Mouse (Mus musculus) embryo, embryonic 11 days (tissue): ENCODE data around the gene Pard3b.

Experiments
- DNase-seq: peaks from one replicate; pipeline ENCODE4 v3.0.0-alpha.2; 2015

Gene Pard3b

DNA sequence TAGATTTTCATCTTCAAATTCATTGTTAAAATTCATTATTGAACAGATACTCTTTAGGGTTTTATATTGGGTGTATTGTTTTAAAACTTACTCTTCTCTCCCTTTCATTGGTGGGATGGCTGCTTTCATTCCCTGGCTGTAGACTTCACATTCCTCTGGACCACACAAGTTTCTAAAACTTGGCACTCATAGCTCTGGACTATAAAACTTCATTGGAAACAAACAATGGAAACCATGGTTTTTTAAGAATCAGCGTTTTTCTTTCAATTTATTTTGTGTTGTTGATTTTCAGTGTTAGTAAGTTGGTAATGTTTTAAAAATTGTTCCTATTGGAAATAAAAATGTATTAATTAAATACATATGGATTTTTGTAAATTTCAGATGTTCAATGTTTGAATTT is 118.1 kb downstream of the Pard3b start:
- no peak for DNase-seq

DNA sequence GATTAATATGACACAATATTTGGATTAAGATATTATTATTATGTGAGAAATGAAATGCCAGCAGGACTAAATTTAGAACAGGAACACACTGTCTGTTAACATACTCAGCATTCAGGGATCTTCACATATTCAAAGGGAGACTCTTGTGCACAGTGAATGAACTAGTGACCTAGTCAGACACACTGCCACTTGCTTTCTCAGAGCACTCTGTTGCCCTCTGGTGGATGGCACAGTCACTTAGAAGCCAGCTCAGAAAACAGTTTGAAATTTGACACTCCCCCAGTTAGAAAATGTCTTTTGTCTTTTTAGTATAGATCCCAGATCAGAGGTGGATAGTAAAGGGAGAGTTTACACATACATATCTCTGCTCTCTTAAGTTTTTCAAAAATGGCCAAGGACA is 132.6 kb downstream of the Pard3b start:
- DNase-seq, result peak; percentile 88

DNA sequence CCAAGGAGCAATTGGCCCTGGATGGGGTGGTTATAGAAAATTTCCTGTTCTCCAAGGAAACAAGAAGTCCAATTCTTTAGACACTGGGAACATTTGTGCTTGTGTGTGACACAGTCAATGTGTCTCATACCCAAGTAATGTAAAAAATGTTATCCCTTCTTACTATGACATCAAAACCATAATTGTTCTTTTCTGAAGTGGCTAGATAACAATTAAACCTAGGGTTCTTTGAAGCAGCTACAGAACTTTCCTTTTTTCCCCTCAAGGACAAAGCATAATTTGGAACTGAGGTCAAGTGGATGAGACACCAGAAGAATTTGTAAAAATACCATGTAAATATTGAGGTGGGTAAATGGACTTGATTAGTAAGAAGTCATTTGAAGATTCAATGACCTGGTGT is 140.1 kb downstream of the Pard3b start:
- no peak for DNase-seq

DNA sequence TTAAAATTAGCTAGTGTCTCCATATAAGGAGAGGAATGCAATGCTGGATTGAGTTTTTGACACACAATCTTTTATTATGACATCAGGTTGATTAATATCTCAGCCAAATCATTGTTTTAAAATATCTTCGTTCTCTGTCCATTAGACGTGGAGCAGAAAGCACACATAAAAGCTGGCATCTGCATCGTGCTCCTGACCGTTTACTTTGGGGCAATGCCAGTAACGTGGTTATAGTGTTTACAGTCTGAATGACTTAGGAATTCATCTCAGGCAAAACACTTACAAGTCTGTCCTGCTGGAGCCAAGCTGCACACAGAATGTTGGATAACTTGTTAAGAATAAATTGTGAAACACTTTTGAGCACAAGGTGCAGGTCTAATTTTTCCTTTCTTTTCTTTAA is 141.3 kb downstream of the Pard3b start:
- DNase-seq, result no peak

DNA sequence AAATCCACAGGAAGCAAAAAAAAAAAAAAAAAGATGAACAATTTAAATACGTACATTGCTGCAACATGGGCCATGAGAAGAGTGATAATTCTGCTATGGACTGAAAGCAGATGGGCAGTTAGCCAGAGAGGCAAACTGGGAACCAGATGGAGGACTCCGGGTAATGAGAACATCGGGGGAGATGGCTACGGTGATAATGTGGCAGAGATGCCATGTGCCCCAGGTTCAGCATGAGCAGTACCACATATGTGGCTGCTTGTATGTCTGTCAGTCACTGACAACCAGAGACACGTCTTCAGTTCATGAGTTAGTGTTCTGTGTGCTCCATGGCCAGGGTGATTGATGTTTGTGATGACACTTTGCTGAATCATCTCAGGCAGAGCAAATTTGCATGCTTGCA is 157.7 kb downstream of the Pard3b start:
- DNase-seq, result no peak

DNA sequence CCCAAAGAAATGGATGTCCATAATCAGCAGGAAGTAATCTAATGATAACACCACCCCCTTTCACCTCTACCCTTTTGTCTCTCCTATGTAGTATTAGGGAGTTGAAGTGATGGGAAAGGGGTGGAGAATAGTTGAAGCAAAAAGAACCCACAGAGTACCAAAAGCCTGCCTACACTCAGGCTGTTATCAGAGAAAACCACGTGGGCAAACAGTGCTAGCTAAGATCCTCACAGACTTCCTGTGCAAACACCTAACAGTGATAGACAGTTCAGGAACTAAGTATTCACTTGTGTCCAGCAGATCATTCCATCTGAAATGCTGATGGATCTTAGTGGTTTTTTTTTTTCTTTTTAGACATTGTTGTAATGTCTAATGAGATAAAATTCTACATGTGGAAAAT is 181.6 kb downstream of the Pard3b start:
- DNase-seq, result no peak

DNA sequence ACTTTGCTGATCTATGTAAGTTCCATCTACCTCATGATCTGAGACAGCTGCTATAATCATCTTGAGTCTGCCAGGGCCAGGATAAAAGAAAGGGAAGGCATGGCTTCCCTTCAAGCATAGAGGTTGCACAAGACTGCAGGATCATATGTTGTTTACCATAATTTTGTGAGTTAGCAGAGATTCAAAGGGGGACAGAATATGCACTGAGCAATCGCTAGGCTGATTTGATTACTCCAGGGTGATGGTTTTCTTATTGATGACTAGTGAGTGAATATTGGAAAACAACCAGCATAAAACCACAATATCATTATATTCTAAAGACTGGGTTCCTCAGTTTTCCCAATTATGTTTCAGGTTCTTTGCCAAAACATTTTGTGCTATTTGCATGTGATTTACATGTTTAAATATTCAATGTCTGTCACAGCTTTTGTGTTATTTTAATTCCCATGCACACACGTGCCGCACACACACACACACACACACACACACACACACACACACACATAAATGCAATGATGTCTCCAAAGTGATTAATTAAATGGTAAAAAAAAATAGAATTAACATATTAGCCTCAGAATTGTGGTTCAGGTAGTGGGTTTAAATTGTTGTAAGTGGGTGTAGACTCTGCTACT is 187.1 kb downstream of the Pard3b start:
- DNase-seq, result no peak

DNA sequence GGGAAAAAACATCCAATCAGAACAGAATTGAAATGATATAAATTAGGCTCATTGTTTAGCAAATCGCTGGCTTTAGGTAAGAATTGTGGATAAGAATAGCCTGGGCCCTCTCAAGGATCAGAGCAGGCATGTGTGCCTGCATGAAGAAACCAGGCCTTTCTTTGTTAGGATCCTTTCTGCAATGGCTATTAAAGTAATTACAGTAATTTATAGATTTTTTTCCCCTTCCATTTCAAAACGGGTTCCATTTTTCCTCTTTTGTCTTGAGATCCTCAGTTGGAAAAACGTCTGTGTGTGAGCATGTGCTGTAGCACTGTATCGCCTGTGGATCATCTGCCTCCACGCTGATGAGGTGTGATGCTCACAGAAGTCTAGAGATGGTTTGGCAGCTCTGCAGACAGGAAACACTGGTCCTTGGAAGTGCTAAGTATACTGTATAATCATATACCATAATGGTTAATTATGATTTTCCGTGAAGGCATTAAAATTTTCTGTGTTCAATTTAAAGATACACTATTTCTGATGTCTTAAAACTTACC is 198.5 kb downstream of the Pard3b start:
- DNase-seq, result no peak

DNA sequence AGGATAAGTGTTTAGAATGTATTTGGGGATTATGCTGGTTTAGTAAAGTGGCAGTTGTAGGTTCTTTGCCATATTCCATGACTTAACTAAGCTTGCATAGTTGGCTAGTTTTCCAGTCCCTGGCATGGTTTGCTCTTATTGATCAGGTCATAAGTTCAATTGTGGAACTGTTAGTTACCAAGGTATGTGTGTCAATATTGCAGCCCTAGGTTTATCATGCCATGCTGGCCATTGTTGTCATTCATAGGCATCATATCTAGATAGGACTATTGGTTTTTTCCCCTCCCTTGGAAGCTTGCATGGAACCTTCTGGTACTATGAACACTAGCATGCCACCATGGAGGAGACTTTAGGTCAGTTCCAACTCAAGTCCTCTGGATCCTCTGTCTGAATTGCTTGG is 208.0 kb downstream of the Pard3b start:
- DNase-seq, result no peak

DNA sequence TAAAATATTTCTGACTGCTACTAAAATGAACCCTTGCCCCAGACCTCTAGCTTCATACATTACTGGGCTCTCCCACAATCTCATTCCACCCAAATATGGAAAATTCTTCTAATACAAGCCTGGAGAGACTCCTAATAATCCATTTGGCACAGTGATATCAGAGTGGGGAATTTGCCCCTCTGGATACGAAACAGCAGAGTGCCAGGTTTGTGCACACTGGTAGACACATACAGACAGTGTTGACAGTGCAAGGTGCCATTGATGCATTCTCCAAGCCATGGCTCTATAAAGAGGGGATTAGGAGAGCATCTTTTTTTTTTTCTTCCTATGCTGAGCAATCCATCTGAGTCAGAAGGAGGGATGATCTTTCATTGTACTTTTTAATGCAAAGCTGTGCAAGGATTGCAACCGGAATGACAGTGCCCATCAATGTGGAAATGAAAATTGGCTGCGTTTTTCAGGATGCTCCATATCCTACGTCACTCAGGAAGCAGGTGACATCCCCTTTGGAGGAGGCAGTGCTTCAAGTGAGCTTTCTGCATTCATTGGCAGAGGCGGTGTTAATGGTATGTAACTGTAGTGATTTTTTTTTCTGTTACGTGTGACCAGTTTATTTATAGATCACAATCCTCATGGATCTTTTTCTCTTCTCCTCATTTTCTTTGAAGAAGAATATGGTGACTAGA is 210.5 kb downstream of the Pard3b start:
- DNase-seq, result no peak

DNA sequence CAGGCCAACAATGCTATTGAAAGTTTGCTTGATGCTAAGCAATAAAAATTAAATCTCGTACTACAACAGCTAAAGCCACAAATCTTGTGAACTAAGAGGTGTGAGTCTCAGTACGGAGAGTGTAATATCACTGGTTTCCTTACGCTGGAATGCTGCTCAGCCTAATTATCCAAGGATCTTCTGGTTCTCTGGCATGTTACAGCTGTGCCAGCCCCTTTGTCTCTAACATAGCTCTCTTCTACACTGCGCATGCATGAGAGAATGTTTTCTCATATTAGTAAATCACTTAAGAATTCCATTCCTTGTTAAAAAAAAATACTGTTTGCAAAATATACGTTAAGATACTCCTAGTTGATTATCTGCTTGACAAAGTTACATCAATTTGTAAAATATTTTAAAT is 211.8 kb downstream of the Pard3b start:
- no peak for DNase-seq

DNA sequence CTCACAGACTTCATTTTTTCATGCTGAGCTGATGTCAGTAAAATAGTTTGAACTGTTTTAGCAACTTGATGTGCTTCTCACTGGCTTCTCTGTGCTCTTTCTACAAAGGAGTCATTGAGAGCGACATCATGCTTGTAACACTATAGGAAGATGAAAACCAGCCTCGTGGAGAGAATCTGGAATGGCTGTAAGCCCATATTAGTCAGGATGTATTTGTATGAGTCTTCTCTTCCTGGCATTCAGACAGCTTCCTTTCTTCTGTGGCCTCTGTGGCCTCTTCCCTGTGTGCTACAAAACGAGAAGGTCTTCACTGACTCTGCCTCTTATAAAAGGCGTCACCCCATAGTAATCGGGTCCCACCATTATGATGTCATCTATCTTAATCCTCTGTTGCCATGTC is 212.6 kb downstream of the Pard3b start:
- no peak for DNase-seq

DNA sequence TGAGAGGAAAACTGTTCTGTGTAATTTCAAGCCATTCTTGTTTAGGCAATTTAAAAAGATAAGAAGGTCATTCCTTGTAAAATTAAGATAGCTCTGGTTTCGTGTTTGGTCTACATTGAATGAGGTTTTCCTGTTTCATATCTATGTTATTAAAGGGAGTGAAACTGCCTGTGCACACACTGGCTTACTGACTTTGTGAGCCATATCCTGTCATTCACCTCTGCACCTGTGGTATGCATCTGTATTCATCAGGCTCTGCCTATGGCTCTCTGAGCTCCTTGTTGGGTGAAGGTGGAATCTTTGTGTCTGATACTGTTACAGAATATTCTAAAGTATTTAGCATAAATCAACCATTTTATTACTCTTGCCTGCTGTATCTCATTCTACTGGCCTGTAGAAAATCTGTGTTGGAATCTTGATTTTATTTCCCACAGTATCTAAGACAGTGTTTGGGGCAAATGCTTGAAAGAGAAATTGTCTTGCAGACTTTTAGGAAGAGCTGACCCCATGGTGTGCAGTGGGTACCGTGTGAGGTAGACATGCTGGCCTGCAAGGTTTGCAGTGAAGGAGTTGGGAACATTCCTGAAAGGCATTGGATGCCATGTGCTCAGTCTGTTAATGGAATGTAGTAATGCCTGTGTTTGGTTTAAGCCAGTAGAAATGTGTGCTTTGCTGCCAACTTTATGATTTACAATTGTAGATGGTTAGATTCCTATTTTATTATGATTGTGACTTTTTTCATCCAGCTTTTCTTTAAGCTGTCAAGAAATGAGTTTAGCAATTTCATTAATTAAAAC is 228.9 kb downstream of the Pard3b start:
- no peak for DNase-seq

DNA sequence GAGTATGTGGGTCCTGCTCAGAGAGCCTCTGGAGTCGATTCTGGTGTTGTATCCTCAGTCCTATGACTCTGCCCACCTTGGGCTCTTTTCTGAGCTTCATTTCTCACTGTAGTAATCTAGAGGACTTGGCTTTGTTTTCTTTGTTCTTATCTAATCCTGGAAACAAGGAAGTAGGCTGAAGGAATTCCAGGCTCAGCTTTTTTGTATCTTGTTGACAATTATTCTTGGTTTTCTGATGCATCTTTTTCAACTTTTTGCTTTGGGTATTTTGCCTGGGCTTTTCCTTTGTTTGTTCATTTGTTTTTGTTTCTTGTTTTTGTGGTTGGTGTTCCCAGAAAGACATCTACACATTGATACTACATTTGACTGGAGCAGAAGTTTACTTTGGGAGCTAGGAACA is 236.3 kb downstream of the Pard3b start:
- DNase-seq, result no peak

DNA sequence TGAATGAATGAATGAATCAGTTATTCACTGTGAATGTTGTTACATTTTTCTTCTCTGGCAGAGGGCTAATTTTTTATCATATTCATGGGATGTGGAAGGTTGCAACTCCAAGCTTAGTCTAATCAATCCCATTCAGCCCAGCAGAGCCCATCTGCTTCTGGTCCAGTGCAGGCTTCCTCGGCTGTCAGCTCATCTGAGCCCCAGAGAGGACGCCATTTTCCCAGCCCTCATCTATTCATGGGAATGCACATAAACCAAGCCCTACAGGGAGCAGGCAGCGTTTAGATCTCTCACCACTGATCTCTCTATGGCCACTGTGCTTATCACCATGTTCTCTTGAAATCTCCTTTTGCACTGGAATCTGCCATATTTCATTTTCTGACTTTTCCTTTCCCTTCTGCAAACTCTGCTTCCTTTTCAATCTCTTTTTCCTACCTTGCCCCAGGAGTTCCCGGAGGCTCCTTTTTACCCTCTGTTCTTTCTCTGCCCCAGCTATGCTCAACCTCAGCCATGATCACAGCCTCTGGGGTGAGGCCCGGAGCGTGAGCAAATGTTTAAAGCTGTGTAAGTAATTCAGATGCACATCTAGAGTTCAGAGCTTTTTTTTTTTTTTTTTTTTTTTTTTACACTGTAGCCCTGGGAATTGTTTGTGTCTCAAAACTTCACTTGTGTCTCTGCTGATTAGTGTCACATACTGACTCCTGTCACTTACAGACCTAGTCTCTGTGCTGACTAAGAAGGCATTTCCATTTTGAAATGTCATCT is 241.3 kb downstream of the Pard3b start:
- DNase-seq, result peak; percentile 17

DNA sequence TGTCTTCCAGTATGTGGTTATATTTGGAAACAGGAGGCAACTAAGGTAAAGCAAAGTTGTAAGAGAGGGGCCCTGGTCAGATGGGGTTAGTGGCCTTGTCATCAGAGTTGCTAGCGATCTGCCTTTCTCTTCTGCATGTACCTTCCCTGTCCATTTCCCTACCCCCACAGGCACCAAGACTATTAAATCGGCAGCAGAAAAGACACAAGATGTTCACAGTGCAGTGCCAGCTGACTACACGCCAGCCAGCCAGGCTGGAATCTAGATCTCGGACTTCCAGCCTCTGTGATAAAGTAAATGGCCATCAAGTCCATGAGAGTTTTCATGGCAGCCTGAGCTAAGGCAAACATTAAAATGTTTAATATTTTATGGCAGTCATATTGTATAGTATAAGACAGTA is 257.4 kb downstream of the Pard3b start:
- no peak for DNase-seq

DNA sequence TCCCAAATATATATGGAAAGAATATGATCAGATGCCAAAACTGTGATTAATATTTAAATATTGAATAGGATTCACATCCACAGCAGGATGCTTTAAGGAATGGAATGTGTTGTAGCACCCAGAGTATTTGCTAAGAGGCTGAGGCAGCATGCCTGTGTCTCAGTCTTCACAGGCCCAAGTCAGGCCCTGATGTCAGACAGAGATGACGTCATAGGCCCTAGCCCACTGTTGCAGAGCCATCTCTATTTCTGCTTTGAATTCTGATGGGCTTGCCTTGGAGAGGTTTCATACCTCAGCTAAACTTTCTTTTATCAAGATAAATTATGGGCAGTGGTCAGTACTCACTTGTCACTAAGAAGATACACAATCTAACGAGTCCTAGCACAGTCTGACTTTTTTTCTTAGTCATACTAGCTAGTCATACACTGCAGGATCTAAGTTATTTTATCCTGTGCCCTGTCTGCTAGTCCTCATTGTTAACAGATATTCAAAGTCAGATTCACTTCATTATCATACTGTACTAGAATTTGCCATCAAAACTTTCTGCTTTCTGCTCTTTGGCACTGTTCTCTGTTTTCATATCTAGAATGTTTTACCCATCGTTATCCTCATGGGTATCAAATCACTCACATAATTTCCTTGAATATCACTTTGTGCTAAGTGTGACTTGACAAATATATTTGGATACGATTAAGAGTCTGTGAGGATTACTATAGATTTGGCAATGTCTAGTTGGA is 264.8 kb downstream of the Pard3b start:
- DNase-seq, result no peak

DNA sequence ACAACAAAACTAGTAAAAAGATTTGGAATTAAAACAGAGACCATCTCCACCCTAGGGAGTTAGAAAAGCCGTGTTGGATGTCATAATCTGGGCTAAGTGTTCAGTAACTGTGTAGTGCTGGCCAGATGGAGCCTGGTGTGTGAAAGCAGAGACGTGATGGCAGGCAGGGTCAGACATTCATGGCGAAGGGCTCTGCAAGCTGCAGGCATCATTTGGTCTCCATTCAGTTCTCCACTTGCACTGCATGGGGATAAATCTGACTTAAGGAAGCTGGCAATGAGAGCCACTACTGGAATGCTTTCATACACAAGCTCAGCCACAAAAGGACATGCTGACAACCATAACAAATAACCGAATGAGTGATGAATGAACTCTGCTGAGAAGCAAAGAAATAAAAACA is 265.4 kb downstream of the Pard3b start:
- peak; percentile 12 for DNase-seq

DNA sequence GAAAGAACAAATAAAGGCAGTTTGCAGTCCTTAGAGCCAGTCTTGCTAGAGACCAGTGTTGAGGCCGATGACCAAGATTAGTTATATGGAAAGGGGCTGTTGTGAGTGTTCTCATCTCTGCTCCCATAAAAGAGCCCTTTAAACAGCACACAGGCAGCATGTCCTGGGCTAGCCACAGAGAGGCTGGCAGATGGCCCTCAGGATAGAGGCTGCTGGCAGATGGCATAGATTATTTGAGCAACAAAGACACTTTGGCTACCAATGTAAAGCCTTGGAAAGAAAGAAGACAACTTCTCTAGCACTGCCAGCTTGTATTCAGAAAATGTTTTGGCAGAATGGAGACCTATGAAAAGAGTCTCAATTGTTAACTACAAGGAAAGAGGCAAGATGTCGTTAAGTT is 274.3 kb downstream of the Pard3b start:
- DNase-seq, result no peak

DNA sequence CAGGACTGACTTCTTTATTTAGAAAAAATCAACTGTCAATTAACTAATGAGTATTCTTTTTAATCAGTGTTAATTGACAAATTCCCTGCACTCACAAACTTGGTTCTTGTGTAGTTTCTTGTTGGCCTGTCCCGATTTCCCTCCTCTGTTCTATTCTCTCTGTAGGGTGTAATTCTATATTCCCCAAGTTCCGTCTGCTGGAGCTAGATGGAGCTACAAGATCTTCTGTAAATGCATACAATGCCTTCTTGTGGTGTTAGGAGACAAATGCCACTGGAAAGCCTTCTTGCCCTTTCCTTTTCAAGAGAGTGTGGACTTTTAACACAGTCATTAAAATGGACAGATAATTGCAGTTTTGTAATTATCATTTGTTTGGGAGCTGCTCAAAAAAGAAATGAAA is 286.3 kb downstream of the Pard3b start:
- peak; percentile 76 for DNase-seq

DNA sequence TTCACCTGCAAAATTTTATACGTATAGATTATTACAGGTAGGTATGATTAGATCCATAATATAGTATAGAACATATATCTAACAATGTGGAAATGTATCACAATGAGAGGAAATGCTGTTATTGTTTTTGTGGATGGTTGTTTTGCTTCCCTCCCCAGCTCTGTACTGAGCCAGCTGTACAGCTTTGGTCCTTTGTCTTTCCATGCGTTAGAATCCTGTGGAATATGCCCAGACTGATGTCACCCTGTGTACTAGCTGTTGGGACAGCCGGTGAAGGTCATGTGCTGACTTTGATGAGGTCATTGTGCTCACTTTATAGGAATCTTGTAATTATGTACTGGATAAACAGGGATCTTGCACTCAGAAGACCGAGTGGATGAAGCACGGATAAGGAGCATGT is 286.9 kb downstream of the Pard3b start:
- no peak for DNase-seq

DNA sequence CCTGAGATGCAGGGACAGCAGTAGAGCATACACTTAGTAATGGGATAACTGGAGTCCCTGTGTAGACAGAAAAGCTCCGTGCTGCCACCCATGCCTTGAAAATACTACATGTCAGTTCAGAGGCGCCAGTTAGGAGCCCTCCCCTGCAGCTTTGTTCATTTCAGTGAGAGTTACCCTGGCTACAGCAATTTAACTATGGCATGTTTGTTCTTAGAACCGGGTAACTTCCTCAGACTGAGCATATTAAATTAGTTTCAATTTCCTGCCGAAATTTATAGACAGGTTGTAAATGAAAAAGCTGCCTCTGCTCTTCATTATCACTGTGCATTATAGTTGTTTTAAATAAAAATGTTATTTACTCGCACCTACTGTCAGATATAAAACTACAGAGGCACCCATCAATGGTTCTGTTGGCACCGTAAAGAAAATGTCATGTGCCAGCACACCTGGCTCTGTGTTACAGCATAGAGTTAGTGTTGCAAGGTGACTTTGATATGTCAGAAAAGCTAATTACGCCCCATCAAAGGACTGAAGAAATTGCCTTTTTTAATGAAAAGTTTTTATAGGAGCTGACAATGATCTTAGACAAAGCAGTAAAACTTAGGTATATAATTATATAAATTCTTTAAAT is 289.6 kb downstream of the Pard3b start:
- DNase-seq, result peak; percentile 35
